Mouse (Mus musculus) heart, embryonic 14.5 days (tissue): ENCODE results near the gene Qpctl. TPM values are rescaled to one million over a fixed set of nuclear protein-coding genes. Genes with fewer than 3 reads are reported as not detected.

Experiments
- microRNA counts: library from miRNA; unstranded; fragments of <30 nt; microRNA quantifications from one replicate; lab custom pipeline; 2016
- microRNA-seq: library from miRNA; unstranded; fragments of <30 nt; microRNA quantifications from one replicate; pipeline ENCODE4, GENCODE M21; 2016
- polyA plus RNA-seq: library from polyadenylated mRNA; unstranded; fragments of >200 nt; fragmentation: Nextera tagmentation; extraction: Ambion mirVana; gene quantifications from 2 replicates; pipeline ENCODE4 v1.2.1, GENCODE M21; 2014

The Qpctl gene
- polyA plus RNA-seq, 1 experiment from 2014 or later: 7.0 TPM

MicroRNA genes within 50 kb of the gene (microRNA counts, 519-probe panel; counts per million panel counts)
- 322 counts per million, percentile 70 among the panel's probes with 10 or more counts for microRNA mmu-miR-330 (lab: Ali Mortazavi, UCI)

Small RNA genes within 50 kb of the gene (microRNA-seq; reads per million reads assigned to microRNA genes)
- gene Mir330: 461 reads per million, percentile 72 among the genes with 10 or more reads in this experiment

Other genes starting within 250 kb of the Qpctl start
- gene Ccdc61, start 238.9 kb downstream of the Qpctl start, polyA plus RNA-seq: 12.2 and 14.3 TPM in 2 replicates
- gene Nova2, start 223.4 kb downstream of the Qpctl start, polyA plus RNA-seq: 0.57 and 0.88 TPM in 2 replicates
- gene Nanos2, start 161.9 kb downstream of the Qpctl start, polyA plus RNA-seq: not detected in 2 replicates
- 1.3 and 1.6 TPM in 2 replicates for gene Mypop, start 158.0 kb downstream of the Qpctl start, polyA plus RNA-seq
- gene Irf2bp1, start 145.2 kb downstream of the Qpctl start, polyA plus RNA-seq: 14.8 and 17.8 TPM in 2 replicates
- not detected in 2 replicates for gene Foxa3, start 125.8 kb downstream of the Qpctl start, polyA plus RNA-seq
- 15.8 and 16.3 TPM in 2 replicates for gene Sympk, start 124.9 kb downstream of the Qpctl start, polyA plus RNA-seq
- gene Rsph6a, start 94.6 kb downstream of the Qpctl start, polyA plus RNA-seq: not detected in 2 replicates
- gene Dmwd, start 73.1 kb downstream of the Qpctl start, polyA plus RNA-seq: 19.6 and 20.4 TPM in 2 replicates
- gene Dmpk, start 65.4 kb downstream of the Qpctl start, polyA plus RNA-seq: 31.1 and 36.0 TPM in 2 replicates
- 7.3 and 8.3 TPM in 2 replicates for gene Six5, start 54.7 kb downstream of the Qpctl start, polyA plus RNA-seq
- gene Gm4969, start 30.9 kb downstream of the Qpctl start, polyA plus RNA-seq: 1.2 TPM in 2 replicates
- gene Fbxo46, start 29.4 kb downstream of the Qpctl start, polyA plus RNA-seq: 5.5 and 5.6 TPM in 2 replicates
- gene Snrpd2, start 431 bp upstream of the Qpctl start, polyA plus RNA-seq: 104 and 111 TPM in 2 replicates
- 51.5 and 52.6 TPM in 2 replicates for gene Gipr, start 16.8 kb upstream of the Qpctl start, polyA plus RNA-seq
- 8.3 and 9.5 TPM in 2 replicates for gene Eml2, start 27.1 kb upstream of the Qpctl start, polyA plus RNA-seq
- 1.6 and 1.9 TPM in 2 replicates for gene Gpr4, start 63.2 kb upstream of the Qpctl start, polyA plus RNA-seq
- gene Opa3, start 79.0 kb upstream of the Qpctl start, polyA plus RNA-seq: 36.5 and 38.6 TPM in 2 replicates
- gene Vasp, start 122.5 kb upstream of the Qpctl start, polyA plus RNA-seq: 66.1 and 68.9 TPM in 2 replicates
- 0.20 TPM in 1 of 2 replicates, not detected in the other for gene Ppm1n, start 130.8 kb upstream of the Qpctl start, polyA plus RNA-seq
- gene Rtn2, start 133.3 kb upstream of the Qpctl start, polyA plus RNA-seq: 39.2 and 43.6 TPM in 2 replicates
- gene Fosb, start 160.8 kb upstream of the Qpctl start, polyA plus RNA-seq: 0.22 TPM in 1 of 2 replicates, not detected in the other
- 60.0 and 68.7 TPM in 2 replicates for gene Ercc1, start 195.5 kb upstream of the Qpctl start, polyA plus RNA-seq
- 12.7 and 15.7 TPM in 2 replicates for gene Cd3eap, start 210.2 kb upstream of the Qpctl start, polyA plus RNA-seq
- gene Ppp1r13l, start 210.5 kb upstream of the Qpctl start, polyA plus RNA-seq: 15.2 and 15.4 TPM in 2 replicates
- 4.8 and 6.6 TPM in 2 replicates for gene Ercc2, start 232.7 kb upstream of the Qpctl start, polyA plus RNA-seq